Mouse (Mus musculus): ENCODE results near the gene Phb.

DNA sequence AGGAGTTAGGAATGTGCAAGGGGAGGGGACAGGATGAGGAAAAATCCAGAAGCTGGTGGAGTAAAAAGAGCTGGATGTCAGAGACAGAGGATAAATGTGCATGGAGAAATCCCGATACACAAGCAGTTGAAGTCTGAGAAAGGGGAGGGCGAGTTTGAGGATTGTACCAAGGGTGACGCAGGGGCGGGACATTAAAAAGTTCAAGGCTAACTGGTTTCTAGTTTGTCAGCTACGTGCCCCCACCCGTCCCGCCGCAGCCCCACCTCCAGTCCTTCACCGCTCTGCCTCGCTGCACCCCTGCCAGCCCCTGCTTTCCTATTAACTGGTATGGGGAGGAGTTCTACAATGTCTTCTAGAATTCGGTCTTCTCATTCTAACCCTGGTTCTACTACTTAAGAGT, 420 bp downstream of the Phb start:
- TF ChIP-seq POLR2A (IDR thresholded peaks at IDR 0.05; ENCODE audit: extremely low read depth, insufficient read depth, low read length): no peak
- no peak for TF ChIP-seq CTCF (IDR thresholded peaks at IDR 0.05; ENCODE audit: low read depth, low read length)

Data from liver, adult 2 months (tissue).